Mouse (Mus musculus) spleen, postnatal 36 days (tissue): Measurements from ENCODE around the gene Vmn1r168.
"Not testable (repeated sequence)": the region's sequence is repeated elsewhere in the genome, so short reads cannot be mapped to it uniquely, and the experiment has no call there.

Experiments
- DNase-seq, 2 experiments: peaks; one replicate each; pipeline ENCODE4 v3.0.0; 2022; ENCODE audit warnings: low spot score in 2 of 2, mixed read lengths in 1 of 2

Vmn1r168 gene

DNA sequence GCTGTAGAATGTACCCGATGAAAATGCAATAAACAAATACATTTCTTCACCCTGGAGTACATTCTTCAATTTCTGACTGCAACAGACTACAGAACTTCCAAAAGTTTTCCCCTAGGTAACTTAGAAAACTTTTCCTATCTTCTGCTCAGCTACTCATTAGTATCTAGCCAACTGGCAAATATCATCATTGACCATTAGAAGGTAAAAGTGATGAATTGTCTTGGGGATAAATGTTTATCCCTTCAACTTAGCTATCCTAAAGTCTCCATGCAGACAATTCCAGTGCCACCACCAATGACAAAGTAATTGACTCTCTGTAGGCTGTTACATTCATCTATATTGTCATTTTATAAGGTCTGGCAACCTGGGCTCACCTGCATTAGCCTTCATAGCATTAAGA is at the start of gene Vmn1r168:
Vmn1r168 (plus strand) TSS at position 301 of the 400 bp plus-strand sequence.
- DNase-seq = not testable (repeated sequence)

DNA sequence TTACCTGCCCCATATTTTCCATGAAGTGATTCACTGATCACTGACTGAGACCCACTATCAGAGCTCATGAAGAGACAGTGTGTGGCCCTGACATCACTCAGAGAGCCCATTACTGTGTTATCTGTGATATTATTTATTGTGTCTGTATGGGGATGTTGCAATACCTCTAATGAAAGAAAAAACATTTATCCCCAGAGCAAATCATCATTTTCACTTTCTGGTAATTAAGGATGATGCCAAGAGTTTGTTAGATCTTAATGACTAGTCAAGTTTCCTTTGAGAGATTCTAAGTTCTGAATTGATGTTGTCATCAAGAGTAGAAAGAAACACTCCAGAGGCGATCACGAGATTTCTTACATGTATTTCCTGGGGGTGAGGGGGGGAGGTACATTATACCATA is 32.4 kb upstream of the Vmn1r168 start, which contains the start of gene Vmn1r167:
Vmn1r167 (minus strand) TSS at position 101 of the 400 bp plus-strand sequence.
- DNase-seq = not testable (repeated sequence)

DNA sequence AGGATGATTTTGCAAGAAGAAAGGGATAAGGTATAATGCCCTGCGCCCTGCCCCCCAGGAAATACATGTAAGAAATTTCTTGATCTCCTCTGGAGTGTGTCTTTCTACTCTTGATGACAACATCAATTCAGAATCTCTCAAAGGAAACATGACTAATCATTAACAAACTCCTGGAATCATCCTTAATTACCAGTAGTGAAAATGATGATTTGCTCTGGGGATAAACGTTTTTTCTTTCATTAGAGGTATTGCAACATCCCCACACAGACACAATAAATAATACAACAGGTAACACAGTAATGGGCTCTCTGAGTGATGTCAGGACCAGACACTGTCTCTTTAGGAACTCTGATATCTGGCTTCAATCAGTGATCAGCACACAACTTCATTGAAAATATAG is 35.7 kb downstream of the Vmn1r168 start, which contains the start of gene Vmn1r169:
Vmn1r169 (plus strand) TSS at position 301 of the 400 bp plus-strand sequence.
- DNase-seq = not testable (repeated sequence)
